ENCODE assay signal across 8 mouse cellular contexts in the genomic region with DNA sequence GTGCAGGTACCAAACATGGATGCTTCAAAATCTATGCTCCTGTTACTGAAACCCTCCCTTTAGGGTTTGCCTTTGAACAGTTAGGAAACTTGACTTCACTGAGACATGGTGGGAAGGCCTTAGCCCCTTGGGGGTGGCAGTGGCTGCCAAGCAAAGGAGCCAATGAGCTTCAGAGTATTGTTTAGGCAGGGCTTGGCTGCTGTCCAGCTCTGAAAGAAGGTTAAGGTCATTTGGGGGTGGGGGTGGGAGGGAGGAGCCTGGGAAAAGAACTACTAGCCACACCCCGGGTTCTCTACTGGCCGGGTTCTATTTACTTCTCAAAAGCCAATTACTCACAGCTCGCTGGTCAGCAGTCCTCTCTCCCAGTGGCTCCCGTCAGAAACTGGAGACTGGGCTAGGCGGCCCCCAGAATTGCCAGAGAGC. TPM values are rescaled to one million over a fixed set of nuclear protein-coding genes. Genes with fewer than 3 reads are reported as not detected.
DNase-seq lines count a peak whose midpoint lies in the region; ATAC-seq and TF ChIP-seq lines count a peak whose summit lies in the region.

No protein-coding gene starts in this region.

- peak overlapping the region; percentile 37 for H3K4me2 ChIP-seq in lung, embryonic 15.5 days

- no peaks in the 10 kb centered on the region for H3K27me3 ChIP-seq in lung, embryonic 15.5 days

- no peak overlapping the region for H3K9ac ChIP-seq in lung, embryonic 15.5 days

- no peak overlapping the region for H3K4me3 ChIP-seq in layer of hippocampus, adult 2 months
- H3K4me3 ChIP-seq in lung, embryonic 15.5 days, result no peak overlapping the region

- peaks cover 51% of the 10 kb centered on the region for H3K4me1 ChIP-seq in lung, embryonic 15.5 days

- 0% methylated on average over 5 of the region's 5 CpGs for WGBS in lung, embryonic 15.5 days

- no peaks in the 10 kb centered on the region for H3K9me3 ChIP-seq in lung, embryonic 15.5 days

- no peak for TF ChIP-seq CTCF in layer of hippocampus, adult 2 months (conservative IDR thresholded peaks at IDR 0.05)

- peaks cover 22% of the 10 kb centered on the region for H3K36me3 ChIP-seq in lung, embryonic 15.5 days

- DNase-seq in layer of hippocampus, adult 2 months (ENCODE audit: low spot score in 2 of 2), result peak; percentile 36 to 73
- no peak for DNase-seq in layer of hippocampus, postnatal 36 days
- peak; percentile 90 for DNase-seq in embryo, embryonic 10.5 days (ENCODE audit: low spot score)
- peak; percentile 53 for DNase-seq in heart, adult 8-10 months (ENCODE audit: low spot score)
- peak; percentile 78 for DNase-seq in kidney, adult 9 months
- DNase-seq in retina, postnatal 1 day, result peak; percentile 93
- no peak for DNase-seq in c-Kit-positive CD71-positive TER-119-positive erythroid progenitor cells, embryonic 14.5 days (ENCODE audit: low spot score)

- ATAC-seq in lung, embryonic 15.5 days (ENCODE audit: borderline replicate concordance, extremely low read depth, low FRiP score, low TSS enrichment), result peak; percentile 50

- H3K27ac ChIP-seq in layer of hippocampus, adult 2 months, result peak overlapping the region; percentile 99
- H3K27ac ChIP-seq in lung, embryonic 15.5 days, result peak overlapping the region; percentile 100

RNA-seq across cellular contexts. Expression of gene Pigv, which starts 3.2 kb away (rescaled TPM):
- total RNA-seq in layer of hippocampus, adult 2 months (2021), result 1 to 10 TPM; 9.1 to 9.7 TPM
- total RNA-seq in layer of hippocampus, postnatal 36 days (2021), result 1 to 10 TPM; 8.3 to 9.1 TPM
- total RNA-seq in heart, adult 8-10 months (2022), result 10 to 100 TPM in 3 of 4 experiments, 1 to 10 TPM in 1; 9.2 to 13.8 (median 13.2) TPM
- 18.4 and 20.2 TPM in 2 replicates for polyA plus RNA-seq in lung, embryonic 15.5 days (2015; fragmentation: Nextera tagmentation; extraction: Ambion mirVana)

RNA-seq across cellular contexts. Expression of gene Zdhhc18, which starts 25.7 kb away (rescaled TPM):
- total RNA-seq in layer of hippocampus, adult 2 months (2021), result 10 to 100 TPM; 37.1 to 38.0 TPM
- total RNA-seq in layer of hippocampus, postnatal 36 days (2021), result 10 to 100 TPM; 30.1 to 32.8 TPM
- 10 to 100 TPM; 16.1 to 24.3 (median 22.1) TPM for total RNA-seq in heart, adult 8-10 months (2022)
- 6.2 and 7.7 TPM in 2 replicates for polyA plus RNA-seq in lung, embryonic 15.5 days (2015; fragmentation: Nextera tagmentation; extraction: Ambion mirVana)

Comparison
In these comparisons a context has a peak if more than half of its experiments do, and no peak if none do; other contexts are left out.
1. DNase-seq: peak in layer of hippocampus, adult 2 months (2 of 2), embryo, embryonic 10.5 days (single experiment), heart, adult 8-10 months (single experiment), kidney, adult 9 months (single experiment) and retina, postnatal 1 day (single experiment); none in layer of hippocampus, postnatal 36 days (0 of 2) and c-Kit-positive CD71-positive TER-119-positive erythroid progenitor cells, embryonic 14.5 days (single experiment).